Mouse (Mus musculus) liver, adult (tissue): ENCODE measurements around the gene Fam81a.

Experiments used
- GATA4 ChIP-seq: IDR thresholded peaks from 2 replicates; pipeline ENCODE4 v1.6.1; 2014; ENCODE audit warnings: mild to moderate bottlenecking, low read length; ENCODE audit not compliant: insufficient replicate concordance

Fam81a gene

DNA sequence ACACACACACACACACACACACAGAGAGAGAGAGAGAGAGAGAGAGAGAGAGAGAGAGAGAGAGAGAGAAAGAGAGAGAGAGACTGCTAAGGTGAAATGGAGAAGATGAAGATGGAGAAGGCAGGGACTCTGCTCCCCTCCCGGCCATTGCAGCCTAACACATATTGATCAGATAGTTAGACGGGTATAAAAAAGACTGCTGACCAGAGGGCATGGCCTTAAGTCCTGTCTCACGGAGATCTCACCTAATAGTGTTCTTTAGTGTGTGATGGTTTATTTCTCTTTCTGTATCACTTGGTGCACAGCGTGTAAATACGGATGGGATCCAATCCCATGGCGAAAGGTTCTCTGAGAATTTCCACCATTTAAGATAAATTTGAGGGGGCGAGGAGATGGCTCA lies at the start of gene Fam81a:
Gene Fam81a, minus strand, starts transcription at position 101 of the 400 bp plus-strand sequence.
- no peak for TF ChIP-seq GATA4

DNA sequence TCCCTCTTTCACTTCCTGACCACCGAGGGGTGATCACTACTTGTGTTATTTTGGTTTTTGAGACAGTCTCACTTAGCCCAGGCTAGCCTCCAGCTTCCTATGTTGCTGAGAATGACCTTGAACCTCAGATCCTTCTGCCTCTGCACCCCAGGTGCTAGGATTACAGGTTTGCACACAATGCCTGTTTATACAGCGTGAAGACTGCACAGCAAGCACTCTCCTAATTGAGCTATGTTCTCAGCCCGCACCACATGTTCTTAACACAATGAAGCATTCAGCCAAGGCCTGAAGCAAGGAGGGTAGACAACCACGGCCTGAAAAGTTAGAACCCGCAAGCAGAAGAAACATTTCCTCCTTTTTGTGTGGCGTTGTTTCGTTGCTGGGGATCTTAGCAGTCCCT lies 40.3 kb upstream of the Fam81a start:
- no peak for TF ChIP-seq GATA4

DNA sequence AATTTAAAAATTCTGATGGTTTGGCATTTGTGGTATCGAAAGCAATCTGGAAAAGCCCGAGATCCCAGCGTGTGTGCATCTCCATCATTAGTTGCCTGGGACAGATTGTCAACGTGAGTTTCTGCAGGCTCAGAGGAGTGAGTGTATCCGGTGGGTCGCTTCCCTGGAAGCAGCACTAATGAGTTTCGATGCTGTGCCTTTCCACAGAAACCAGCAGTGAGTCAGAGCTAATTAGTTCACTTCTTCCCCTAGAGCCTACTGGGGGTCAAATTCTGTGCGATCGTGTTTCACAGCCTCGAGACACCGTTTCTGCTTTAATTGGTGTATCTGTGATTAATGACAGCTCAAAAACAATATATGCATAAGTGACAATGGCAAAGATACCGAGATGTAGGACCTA lies 39.4 kb upstream of the Fam81a start:
- TF ChIP-seq GATA4, result no peak

DNA sequence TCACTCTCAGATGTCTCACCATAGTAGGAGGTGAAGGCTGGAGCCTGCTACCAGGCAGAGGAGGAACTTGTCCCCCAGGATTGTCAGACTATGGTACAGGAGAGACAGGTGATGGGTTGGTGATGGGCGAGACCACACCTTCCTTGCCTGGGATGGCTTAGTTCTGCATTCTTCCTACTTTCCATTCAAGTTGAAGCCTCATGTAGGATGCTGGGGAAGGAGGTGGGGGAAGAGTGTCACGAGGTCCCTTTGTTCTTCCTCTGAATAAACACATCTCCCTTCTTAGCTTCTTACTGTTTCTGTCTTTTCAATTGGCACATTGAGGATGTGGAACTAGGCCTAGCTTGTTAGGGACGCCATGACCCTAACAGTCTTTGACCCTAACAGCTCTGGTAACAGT lies 33.9 kb upstream of the Fam81a start:
- no peak for TF ChIP-seq GATA4

DNA sequence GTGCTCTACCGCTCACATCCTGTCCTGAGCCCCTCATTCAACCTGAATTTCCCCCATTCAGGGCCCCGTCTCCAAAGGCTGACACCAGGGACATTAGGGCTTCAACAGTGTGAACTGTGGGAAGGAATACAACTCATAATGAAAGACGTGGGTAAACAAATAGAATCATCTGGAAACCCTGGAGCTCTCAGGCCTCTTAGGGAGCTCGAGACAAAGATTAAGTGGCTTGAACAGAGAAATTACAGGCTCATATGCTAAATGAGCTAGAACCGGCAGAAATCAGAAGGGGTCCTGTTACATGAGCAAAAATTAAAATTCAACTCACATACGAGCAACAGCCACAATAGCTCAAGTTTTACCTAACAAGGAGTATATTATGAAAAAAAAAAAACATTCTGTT lies 32.5 kb upstream of the Fam81a start:
- no peak for TF ChIP-seq GATA4

DNA sequence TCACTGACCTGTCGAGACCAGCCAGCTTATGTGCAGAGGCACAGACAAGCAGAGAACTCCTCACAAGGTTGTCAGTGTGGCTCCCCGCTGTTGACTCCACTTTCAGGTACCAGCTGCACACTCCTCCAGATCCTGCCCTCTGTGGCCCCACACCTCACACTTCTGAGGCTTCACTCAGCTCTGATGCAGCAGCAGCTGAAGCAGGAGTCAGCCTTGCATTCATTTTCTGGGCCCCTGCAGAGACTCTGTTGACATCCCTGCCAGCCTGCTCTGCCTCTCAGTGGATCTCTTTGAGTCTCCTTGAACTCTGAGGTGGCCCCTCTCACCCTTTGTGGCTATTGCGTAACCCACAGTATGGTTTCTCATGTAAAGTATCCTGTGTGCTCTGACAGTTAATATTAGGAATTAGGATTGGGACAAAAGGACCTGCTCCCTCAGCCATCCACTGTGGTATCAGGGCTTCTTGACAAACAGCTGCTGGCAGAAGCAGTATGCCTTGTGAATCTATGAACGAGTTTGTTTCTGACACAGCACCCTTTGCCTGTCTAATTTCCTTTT lies 32.0 kb upstream of the Fam81a start:
- no peak for TF ChIP-seq GATA4

DNA sequence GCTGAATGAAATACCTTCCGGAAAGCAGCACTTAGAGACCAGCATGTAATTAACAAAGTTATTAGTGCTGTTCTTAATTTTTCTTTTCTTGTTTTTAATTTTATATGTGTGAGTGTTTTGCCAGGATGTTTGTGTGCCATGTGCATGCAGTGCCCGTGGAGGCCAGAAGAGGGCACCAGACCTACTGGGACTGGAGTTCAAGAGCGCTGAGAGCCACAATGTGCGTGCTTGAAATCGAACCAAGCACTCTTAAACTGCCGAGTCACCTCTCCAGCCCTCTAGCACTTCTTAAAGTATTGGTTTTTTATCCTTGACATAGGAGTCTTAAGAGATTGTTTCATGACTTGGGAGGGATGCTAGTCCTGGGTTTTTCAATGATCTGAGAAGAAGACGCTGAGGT lies 26.6 kb upstream of the Fam81a start:
- no peak for TF ChIP-seq GATA4

DNA sequence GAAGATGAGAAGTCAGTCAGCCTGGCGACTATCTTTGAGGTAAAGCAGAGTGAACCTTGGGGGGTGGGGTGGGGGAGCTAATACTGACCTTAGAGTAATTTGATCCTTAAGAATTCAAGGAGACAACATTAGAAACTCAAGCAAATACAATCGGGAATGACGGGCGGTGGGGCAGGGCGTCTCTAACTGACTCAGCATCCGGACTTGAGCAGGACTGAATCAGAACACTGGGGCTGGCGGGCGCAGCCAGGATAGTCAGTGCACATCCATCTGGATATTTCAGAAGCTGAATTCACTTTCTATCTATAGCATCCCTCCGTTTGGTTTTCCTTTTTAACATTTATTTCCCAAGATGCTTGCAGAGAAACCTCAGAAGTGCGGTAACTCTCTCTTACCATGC lies 17.7 kb upstream of the Fam81a start:
- TF ChIP-seq GATA4, result no peak

DNA sequence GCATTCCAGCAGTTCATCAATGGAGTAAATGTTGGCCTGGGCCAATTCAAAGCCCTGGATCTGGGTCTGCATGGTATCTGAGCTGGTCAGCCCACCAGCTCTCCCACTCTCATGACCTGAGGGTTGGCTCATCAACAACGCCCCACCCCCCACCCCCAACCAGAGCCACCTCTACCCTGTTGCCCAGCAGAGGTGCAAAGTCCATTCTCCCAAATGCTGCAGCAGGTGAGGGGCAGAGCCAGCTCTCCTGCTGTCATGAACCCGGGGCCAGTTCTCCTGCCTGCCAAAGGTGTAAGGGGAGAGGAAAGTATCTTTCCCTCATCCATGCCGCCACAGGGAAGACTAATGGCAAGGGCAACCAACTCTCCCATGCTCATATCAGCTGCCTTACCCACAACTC lies 5.3 kb upstream of the Fam81a start:
- TF ChIP-seq GATA4, result no peak

DNA sequence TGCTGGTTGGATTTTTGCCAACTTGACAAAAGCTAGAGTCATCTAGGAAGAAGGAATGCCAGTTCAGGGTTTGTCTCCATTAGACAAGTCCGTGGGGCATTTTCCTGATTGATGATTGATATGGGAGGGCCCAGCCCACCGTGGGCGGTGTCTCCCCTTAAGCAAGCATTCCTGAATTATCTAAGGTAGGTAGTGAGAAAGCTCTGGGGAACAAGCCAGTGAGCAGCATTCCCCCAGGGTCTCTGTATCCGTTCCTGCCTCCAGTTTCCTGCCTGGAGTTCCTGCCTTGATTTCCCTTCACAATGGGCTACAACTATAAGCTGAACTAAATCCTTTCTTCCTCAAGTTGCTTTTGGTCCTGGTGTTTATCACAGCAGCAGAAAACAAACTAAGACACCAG lies 3.1 kb upstream of the Fam81a start:
- no peak for TF ChIP-seq GATA4

DNA sequence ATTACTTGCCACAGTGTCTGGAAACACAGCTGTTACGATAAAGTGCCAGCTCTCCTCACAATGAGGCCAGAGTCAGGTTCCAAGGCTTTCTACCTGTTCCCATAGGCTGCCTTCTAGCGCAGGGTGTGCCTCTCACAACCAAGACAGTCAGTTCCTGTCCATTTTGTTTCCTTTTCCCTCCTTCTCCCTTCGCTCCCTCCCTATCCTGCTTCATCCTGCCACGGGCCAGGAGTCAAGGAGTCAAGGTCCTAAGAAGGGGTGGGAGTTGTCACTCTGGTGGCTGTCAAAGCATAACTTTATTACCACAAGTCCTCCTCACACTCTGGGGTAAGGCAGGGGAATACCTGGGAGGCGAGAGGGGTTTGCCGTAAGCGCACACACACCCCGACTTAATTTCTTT lies 966 bp upstream of the Fam81a start:
- no peak for TF ChIP-seq GATA4

DNA sequence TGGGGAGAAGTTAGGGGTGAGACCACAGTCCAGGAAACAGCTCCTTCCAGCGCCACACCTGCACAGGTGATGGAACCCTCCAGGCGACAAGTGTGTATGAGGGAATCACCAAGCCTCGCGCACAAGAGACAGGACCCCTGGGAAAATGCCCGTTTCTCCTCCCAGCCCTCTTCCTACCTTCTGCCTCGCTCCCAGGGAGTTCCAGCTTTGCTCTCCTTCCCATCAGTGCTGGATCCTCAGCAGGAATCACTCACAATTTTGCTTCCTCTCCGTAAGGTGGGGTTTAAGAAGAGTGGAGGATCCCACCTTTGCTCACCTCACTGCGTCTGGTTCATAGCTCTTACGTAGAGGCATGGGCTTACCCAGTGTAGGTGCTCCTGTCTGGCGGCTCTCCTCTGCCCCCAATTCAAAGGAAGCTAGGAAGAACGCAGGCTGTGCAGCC lies 454 bp downstream of the Fam81a start:
- no peak for TF ChIP-seq GATA4

DNA sequence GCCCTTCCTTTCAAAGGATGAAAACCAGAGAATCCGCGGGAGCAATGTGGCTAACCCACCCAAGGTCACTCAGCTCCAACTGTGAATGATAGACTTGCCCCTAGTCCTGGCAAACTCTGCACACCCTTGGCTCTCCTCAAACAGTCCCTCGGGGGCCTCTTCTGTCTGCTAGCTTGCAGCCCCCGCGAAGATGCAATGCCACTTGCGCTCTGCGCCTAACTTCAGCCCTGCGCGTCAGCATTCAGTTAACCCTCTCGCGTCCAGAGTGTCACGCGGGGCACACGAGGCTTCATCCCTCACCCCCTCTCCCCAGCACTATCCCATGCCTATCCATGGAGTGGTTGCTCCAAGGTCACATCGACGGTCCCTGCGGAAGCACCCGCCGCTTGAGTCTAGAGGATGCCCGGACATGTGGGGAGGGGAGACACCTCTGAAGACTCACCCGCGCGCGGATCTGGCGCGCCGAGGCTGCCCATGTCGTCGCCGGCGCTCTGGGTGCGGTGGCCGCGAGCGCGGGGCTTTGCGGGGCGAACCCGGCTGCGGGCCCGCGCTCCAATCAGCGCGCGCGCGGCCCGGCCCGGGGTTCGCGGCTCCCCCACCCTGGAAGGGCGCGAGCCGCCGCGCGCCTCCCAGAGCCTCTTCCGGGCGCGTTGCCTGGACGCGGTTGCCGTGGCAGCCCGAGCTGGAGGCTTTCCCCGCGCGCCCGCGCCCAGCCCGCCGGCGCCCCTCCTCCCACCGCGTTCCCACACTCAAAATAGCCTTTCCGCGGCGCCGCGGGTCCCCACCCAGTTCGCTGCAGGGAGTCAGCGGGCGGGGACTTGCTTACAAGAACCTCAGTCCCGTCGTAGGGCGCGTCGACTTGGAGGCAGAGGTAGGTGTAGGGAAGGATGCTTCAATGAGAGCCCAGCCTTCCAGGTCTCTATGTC lies 1.2 kb downstream of the Fam81a start:
- no peak for TF ChIP-seq GATA4

DNA sequence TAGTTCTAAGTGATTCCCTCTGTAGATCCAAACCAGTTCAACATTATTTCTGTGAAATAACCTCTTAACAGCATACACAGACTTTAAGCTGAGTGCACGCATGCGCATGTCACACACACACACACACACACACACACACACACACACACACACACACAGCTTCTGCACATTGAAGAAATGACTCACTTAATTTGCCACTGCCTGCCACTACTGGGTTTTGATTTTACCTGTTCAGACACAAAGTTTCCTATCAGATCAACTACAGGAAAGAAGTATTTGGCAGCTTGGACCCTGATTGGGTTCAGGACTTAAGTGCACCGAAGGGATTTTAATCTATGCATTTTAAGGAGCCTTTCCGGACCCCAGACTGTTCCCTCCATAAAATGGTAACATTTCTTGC lies 2.0 kb downstream of the Fam81a start:
- TF ChIP-seq GATA4, result no peak

DNA sequence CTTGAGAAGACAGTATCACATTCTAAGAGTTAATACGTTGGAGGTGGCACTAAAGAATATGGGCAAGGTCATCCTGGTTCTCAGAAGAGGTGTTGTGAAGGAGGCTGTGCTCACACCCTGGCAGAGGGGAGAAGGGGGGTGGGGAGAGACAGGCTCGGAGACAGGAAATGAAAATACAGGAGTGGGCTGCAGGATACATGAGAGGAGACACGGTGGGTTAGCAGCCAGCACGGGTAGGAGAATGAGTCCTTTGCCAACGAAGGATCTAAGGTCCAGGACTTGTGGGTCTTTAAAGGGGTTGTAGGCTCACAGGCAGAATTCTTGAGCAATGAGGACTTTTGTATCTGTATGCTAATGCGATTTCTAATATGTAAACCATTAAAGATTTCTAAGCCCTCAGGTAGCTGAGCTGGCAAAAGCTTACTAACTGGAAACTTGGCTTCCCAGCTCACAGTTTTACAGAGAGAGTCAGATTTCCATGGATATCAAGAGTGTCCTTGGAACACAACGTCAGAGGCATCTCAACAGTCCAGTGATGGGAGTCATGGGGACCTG lies 3.0 kb downstream of the Fam81a start:
- no peak for TF ChIP-seq GATA4

DNA sequence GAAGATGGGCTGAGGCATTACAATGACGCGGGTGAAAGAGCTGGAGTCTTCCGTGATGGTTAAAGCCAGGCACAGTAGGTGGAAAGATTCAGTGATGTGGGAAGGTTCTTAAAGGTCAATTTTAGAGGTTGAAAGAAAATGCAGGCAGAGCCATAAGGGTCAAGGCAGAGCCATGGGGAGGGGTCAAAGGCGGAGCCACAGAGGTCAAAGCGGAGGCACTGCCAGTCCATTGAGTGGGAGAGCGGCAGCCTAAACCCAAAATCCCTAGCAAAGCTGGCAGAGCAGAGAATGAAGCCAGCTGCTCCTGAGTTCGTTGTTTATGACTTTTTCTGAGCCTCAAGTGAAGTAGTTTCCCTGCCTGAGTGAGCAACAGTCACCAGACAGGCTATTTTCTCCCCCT lies 3.8 kb downstream of the Fam81a start:
- no peak for TF ChIP-seq GATA4
